Mouse (Mus musculus): ENCODE results near the gene Zdhhc7.

Gene Zdhhc7

GRCm38 (mm10) chr8:120101068-120101972 lies at the start of gene Zdhhc7:
TSS of gene Zdhhc7 (minus strand) at chr8:120101482.
- peak; percentile 82 for DNase-seq (ENCODE audit: extremely low spot score, low spot score)

DNA sequence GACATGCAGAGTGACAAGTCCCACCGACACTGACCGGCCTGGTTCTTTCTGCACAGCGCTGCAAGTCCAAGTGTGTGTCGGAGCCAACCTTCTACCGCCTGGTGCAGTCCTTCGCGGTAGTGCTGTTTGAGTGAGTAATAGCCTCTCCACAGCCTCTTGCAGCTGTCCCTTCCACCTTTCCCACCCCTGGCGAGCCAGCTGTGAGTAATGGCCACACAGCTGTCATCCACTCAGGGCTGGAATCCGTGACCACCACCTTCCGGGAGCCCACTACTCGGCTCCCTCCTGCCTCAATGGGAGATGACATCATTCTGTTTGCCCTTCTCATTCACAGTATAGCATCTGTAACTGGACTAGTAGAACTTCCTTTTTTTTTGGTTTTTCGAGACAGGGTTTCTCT lies 48.7 kb upstream of the Zdhhc7 start:
- DNase-seq (ENCODE audit: extremely low spot score, low spot score) = peak; percentile 44

GRCm38 (mm10) chr8:120146051-120146450 lies 44.8 kb upstream of the Zdhhc7 start:
- DNase-seq (ENCODE audit: extremely low spot score, low spot score) = no peak

- no peak for DNase-seq (ENCODE audit: extremely low spot score, low spot score)
Measured at GRCm38 (mm10) chr8:120144652-120145301, 43.5 kb upstream of the Zdhhc7 start.

DNA sequence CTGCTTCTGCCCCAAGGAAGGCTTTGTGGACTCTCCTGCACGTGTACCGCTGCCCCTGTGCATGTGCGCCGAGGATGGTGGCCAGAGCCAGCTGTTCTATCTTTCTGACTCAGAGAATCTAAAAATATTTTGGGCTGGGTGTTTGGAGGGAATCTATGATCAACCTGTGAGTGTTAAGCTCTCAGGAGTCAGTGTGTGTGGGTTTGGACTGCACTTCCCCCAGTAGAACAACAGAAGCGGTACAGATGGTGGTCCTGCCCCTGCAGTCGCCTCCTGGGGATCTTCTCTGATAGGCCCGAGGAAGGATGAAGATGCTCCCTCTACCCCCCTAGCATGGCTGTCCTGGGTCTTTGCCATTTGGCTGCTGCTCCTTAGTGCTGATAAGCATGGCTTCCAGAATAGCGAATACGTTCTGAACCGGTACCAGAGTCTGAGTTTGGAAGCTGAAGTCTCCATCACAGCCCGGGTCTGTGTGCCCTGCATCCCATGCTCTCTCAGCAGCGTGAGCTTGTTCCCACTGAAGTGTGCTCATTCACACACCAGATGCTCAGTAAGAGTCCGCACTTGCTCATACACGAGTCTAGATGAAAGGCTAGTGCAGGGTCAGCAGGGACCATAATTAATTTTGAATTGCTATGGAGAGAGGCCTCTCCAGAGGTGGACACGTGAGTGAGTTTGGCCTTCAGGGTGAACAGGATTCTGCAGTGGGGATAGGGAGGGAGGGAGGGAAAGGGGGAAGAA lies 42.8 kb upstream of the Zdhhc7 start:
- no peak for DNase-seq (ENCODE audit: extremely low spot score, low spot score)

GRCm38 (mm10) chr8:120140769-120141168 lies 39.5 kb upstream of the Zdhhc7 start:
- no peak for DNase-seq (ENCODE audit: extremely low spot score, low spot score)

GRCm38 (mm10) chr8:120138958-120139357 lies 37.7 kb upstream of the Zdhhc7 start:
- no peak for DNase-seq (ENCODE audit: extremely low spot score, low spot score)

DNA sequence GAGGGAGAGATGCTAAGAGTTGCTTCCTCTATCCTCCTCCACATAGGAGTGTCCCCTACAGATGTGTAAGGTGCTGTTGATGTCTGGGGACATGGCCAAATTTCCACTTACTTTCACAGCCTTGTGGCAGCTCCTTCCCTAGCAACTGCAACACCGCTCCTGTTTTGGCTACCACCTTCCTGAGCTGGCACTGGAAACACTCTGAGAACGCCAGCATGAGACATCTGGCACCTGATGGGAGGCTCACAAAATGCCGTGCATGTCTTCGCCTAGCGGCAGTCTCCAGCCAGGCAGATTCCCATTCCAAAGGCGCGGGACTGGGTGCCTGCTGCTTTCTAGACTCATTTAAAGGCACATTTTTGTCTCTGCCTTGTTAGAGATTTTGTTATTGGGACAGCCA lies 35.3 kb upstream of the Zdhhc7 start:
- DNase-seq (ENCODE audit: extremely low spot score, low spot score) = no peak

DNA sequence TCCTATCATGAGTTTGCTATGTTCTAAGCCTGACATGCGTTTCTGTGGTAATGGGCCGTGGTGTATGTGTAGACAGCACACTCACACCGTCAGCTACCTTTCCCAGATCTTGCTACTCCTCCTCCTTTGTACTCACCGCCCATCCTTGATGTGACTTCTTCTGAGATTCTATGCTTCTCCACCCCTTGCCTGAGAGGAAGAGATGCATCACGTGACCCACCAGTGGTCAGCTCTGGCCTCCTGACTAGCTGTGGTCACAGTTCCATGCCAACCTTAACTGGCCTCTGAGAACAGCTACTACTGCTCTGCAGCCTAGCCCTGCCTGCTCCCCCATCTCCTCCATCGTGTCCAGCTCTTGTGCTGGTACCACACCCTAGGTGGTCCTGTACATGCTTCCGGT lies 34.4 kb upstream of the Zdhhc7 start:
- no peak for DNase-seq (ENCODE audit: extremely low spot score, low spot score)

DNA sequence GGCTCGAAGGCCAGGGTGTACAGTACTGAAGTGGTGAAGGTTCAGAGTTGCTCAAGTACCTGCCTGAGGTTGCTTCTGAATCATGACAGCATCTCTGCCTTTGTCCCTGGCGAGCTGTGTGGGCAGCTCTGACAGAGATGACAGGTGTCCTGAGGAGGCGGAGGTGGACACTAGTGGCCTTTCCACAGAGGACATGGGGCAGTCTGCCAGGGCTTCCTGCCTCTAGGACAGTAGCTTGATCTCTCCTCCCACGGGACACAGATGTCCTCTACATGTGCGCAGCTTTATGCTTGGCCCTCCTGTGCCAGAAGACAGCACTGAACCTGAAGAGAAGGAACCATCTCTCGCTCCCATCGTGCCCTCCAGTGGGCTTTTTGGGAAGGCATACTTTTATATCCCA lies 31.9 kb upstream of the Zdhhc7 start:
- no peak for DNase-seq (ENCODE audit: extremely low spot score, low spot score)

DNA sequence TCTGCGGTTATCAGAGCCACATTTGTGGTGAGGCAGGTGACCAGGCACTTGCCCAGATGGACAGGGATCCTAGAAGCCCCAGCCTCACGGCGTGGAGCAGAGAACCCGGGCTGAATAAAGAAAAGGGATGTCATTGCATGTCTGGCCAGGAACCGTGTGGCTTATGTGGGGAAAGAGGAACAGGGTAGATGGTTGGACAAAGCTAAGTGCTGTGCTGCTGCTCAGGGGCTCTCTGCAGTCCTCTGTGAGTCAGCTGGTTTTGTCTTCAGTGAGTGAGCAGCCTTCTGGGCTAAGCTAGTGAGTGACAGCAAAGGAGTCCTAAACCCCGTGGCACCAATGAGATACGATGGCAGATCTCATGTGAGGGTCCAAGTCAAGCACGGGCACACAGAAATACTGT lies 29.9 kb upstream of the Zdhhc7 start:
- no peak for DNase-seq (ENCODE audit: extremely low spot score, low spot score)

- no peak for DNase-seq (ENCODE audit: extremely low spot score, low spot score)
Measured at GRCm38 (mm10) chr8:120129547-120129946, 28.3 kb upstream of the Zdhhc7 start.

DNA sequence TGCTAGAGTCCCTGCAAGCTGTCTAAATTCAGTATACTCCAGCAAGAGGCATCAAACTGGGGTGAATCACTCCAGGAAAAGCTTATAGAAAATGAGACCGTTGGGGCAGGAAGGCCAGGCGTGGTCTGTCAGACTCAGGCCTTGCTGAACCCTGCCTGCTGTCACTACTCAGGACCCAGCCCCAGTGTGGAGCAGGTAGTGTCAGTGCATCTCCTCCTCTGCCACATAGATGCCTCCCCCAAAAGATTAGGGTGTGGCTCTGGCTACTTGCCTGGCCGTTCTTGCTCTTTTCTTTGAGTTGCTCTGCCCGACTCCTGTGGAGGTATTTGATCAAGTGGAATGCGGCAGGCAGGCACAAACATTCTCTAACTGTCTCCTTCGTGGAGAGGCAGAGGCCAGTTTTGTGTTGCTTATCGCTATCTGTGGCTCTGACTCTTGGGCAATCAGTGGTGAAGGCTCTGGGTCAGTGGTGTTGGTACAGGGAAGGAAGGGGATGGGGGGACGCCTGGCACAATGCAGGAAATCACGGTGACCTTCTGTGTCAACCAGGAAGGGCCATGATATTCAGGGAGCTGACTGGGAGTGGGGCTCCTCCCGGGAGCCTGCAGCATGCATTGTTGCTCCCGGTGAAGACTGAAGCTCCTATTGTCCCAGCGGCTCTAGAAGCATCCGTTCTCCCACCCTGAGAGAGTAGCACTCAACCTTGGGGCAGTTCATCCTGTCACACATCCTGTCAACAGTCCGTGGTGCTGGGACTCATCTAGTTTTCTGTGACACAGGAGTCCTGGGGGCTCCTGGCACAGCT lies 25.3 kb upstream of the Zdhhc7 start:
- no peak for DNase-seq (ENCODE audit: extremely low spot score, low spot score)

GRCm38 (mm10) chr8:120124836-120125389 lies 23.6 kb upstream of the Zdhhc7 start:
- no peak for DNase-seq (ENCODE audit: extremely low spot score, low spot score)

- no peak for DNase-seq (ENCODE audit: extremely low spot score, low spot score)
Measured at GRCm38 (mm10) chr8:120124261-120124660, 23.0 kb upstream of the Zdhhc7 start.

GRCm38 (mm10) chr8:120120951-120121350 lies 19.7 kb upstream of the Zdhhc7 start:
- no peak for DNase-seq (ENCODE audit: extremely low spot score, low spot score)

DNA sequence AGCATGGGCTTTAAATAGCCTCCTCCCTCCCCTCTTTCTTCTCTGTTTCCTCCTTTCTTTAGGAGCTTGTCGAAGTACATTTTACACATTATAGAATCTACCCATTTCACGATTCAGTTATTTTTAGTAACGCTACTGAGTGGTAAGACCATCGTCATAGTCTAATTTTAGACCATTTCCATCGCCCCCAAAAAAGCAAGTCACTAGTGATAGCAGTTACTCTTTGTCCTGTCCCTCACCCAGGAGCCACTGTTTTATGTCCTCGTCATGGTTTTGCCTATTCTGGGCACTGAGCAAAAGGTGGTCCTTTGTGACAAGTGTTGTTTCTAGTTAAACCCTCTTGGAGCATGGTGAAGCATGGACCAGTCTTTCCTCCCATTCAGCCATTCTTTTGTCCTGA lies 18.6 kb upstream of the Zdhhc7 start:
- no peak for DNase-seq (ENCODE audit: extremely low spot score, low spot score)

GRCm38 (mm10) chr8:120119429-120119828 lies 18.1 kb upstream of the Zdhhc7 start:
- no peak for DNase-seq (ENCODE audit: extremely low spot score, low spot score)

- no peak for DNase-seq (ENCODE audit: extremely low spot score, low spot score)
Measured at GRCm38 (mm10) chr8:120118847-120119246, 17.6 kb upstream of the Zdhhc7 start.

- DNase-seq (ENCODE audit: extremely low spot score, low spot score) = no peak
Measured at GRCm38 (mm10) chr8:120118162-120118561, 16.9 kb upstream of the Zdhhc7 start.

GRCm38 (mm10) chr8:120116600-120116999 lies 15.3 kb upstream of the Zdhhc7 start:
- no peak for DNase-seq (ENCODE audit: extremely low spot score, low spot score)

Measured in neural tube, embryonic 10.5 days (tissue).